Mouse (Mus musculus) liver, adult 2 months (tissue): ENCODE measurements at regions not wholly inside any gene's neighbourhood (a gene's known extent, or its start where the extent isn't known, plus 50 kb on each side); places are given as distances from the start of the nearest gene placed in this dataset.

Experiments used
- CTCF ChIP-seq: fragments of 200-500 bp; IDR thresholded peaks from 2 replicates; pipeline ENCODE4 v1.5.1; 2011; ENCODE audit warnings: low read depth, low read length, control low read depth
- POLR2A ChIP-seq: fragments of 200-500 bp; IDR thresholded peaks from 2 replicates; pipeline ENCODE4 v1.6.1; 2011; ENCODE audit warnings: low read length, control low read depth; ENCODE audit not compliant: insufficient read depth; ENCODE audit errors: extremely low read depth

DNA sequence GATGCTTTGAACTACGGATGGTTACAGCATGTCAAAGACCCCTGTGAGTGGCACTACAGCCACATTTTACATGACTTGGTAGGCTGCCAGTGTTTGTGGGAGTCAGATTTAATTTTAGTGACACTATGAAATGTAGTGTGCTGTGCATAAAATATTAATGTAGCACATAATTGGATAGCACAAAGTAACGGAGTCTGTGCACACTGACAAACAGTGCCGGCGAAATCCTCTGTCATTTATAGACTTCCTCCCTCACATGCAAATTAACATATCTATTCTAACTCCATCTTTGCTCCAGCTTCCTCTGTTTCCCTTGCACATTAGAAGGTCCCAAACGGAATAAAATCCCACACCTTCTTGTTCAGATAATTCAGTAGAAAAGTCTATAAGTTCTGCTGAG, 515.3 kb downstream of the Psat1 start:
- TF ChIP-seq POLR2A (no peak), CTCF (no peak)
